Mouse (Mus musculus): Measurements from ENCODE around the gene Tmem141. TPM values are rescaled to one million over a fixed set of nuclear protein-coding genes. Genes with fewer than 3 reads are reported as not detected.

The Tmem141 gene
- polyA plus RNA-seq (2017; shearing (Covaris generic)) = 1 to 10 TPM in 1 of 2 experiments, not detected in 1; 1.8 TPM

- ATAC-seq = no peak
These were observed at the start of gene Tmem141 for GRCm38 (mm10) chr2:25621229-25622200. TSS of gene Tmem141 (minus strand) at chr2:25622005.

- peak; percentile 49 for ATAC-seq
These were observed 44.7 kb upstream of the Tmem141 start for GRCm38 (mm10) chr2:25666516-25666915.

DNA sequence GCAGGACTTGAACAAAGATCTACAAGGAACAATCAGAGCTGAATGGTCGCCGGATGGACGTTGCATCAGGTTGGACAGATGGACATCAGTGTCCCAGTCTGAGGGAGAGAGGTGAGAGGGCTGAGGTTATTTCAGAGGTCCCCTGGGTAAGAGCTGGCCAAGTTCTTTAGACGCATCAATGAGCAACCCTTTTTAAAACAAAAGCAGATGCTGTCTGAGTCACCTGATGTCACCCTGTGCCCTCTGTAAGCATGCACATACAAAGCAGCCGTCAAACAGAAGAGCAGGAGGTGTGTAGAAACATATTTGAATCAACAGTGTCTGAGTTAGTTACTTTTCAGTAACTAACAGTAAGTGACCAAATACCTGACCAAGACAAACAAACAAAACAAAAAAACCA is 42.3 kb upstream of the Tmem141 start:
- no peak for ATAC-seq

DNA sequence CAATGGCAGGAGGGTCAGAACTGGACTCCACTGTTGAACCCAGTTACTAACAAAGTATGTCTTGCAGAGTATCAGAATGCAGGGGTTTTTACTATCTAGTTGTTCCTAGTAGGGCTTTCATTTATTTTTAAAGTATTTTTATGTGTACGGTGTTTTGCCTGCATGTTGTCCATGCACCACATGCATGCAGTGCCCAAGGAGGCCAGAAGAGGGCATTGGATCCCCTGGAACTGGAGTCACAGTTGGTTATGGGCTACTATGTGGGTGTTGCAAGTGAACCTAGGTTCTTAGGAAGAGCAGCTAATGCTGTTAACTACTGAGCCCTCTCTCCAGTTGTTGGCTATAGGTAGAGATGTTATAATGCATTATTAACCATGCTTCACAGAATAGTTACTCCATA is 41.7 kb upstream of the Tmem141 start:
- ATAC-seq = peak; percentile 40

DNA sequence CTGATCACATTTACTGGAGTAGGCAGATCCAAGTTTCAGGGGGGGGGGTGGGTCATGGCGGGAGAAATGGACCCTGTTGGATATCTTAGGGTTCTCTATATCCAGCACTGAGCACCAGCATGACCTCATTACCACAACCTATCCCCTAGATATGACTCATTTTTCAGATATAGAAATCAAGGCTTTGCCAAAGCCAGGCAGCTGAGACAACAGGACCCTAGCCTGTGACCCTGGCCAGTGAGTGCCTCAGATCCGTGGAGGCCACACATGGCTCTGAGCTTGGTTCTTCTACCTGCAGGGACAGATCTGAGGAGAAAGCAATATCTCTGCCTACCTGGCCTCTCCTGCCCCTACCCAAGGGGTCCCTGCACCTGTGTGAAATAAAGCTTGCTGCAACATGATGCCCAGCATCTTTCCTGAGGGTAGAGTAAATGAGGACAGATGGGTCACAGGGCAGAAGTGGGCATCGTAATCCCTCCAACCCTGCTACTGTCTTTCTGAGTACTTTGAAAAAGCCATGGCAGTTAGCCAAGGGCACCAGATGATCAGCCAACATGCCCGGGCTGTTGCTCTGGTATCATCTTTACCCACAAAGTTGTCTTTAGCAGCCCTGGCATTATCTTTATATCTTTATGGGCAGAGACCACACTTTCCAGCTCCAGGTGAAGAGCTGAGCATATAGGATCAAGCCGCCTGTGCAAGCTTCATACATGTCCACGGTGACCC is 39.6 kb upstream of the Tmem141 start:
- no peak for ATAC-seq

DNA sequence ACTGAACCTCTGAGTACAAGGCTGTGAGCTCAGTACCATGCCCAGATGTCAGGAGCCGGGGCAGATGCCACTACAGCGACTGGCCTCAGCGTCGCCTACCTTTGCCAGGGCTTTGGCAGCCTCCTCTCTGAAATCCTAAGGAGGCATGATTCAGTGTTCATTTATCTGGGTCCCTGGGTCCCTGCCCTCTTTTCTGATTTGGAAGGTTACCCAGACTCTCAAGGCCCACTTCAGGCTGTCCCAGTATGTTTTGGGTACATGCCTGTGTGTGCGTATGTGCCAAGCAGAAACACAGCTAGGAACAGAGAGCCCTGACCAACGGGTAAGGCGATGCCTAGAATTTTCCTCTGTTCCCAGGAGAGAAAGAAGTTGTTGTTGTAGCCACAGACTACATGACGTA is 38.5 kb upstream of the Tmem141 start:
- ATAC-seq = no peak

DNA sequence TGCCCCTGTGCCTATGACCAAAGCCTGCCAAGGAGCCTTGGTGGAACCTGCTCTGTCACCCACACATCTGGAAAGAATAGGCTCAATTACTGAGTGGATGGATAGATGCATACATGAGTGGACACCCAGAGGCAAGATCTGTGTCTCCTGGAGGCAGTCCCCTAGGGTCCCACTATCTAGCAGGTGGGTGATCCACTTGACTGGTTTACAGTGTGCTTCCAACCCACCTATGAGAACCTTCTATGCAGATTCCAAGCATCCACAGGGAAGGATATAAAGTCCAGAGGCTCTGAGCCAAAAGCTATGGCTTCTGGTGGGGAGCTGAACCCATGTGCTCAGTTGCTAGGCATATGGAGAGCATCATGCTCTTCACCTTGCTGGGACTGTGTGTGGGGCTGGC is 35.8 kb upstream of the Tmem141 start, which contains the start of gene Lcn5:
TSS of gene Lcn5 (plus strand) at position 301 of the 400 bp plus-strand sequence.
- ATAC-seq = no peak

GRCm38 (mm10) chr2:25657246-25657645 is 35.4 kb upstream of the Tmem141 start:
- no peak for ATAC-seq

DNA sequence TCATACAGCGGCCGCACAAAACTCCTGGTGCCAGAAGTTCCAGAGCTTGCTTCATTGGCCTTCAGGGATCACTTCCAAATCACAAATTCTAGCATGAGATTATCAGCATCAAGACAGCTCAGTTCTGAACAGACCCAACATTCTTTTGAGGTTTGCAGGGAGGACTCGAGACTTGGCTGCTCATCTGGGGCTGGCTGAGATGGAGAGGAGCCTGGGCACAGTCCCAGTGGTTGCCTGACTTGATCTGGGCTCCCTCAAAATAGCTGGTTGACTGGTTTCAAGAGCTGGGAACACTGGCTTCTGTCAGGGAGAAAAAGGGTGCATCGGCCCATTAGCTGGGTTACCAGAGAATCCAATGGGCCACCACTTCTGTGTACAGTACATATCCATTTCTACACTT is 34.9 kb upstream of the Tmem141 start:
- no peak for ATAC-seq

DNA sequence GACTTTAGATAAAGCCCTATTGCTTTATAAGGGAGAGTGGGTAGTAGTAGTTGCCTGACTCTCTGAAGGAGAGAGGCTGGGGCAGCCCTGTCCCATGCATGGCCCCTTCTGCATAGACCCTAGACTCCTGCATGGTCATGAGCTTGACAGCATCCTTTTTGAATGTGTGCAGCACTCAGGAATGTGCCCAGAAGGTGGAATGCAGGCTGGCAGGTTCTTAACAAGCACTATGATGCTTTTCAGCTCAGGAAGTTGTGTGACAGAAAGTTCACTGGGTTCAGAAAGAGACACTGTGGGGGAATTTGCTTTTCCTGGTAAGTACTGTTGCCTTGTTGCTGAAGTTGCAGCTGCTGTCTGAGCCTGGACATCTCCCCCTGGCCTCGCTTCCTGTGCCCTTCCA is 32.7 kb upstream of the Tmem141 start:
- no peak for ATAC-seq

- ATAC-seq = no peak
These were observed 31.1 kb upstream of the Tmem141 start, which contains the start of gene Lcn8 for GRCm38 (mm10) chr2:25652902-25653301. TSS of gene Lcn8 (plus strand) at chr2:25653120.

DNA sequence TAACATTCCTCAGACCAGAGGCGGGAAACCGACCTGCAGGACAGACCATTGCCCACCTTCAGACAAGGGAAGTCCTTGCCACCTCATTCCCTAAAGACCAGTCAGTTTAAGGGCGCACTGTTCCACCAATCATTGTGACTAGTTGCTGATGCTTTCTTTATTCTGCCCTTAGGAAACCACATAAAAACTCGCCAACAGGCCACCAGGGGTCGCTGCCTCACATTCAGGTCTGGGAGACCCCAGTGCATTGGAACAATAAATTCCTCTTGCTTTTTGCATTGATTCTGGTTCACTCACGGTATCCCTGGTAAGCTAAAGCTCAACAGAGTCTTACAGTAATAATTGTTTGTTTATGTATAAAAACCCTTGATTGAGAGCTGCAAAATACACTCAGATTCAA is 18.1 kb upstream of the Tmem141 start:
- ATAC-seq = no peak

GRCm38 (mm10) chr2:25634046-25634445 is 12.2 kb upstream of the Tmem141 start:
- no peak for ATAC-seq

DNA sequence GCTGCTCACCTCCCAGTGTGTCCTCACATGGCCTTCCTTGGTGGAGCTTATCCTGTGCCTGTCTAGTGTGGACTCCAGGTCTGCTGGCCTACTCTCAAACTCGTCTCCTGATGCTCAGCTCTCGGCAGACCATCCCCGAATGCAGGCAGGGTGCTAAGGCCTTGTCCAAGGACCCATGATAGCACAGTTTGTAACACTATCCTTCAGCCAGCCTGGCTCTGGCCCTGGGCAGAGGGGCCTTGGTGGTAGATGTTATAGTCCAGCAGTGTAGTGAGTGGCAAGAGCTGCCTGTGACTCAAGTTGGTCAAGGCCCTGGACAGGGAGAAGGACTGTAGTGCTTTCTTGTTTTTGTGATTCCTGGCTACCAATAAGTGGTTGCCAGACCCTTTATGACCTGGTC is 11.8 kb upstream of the Tmem141 start:
- no peak for ATAC-seq

DNA sequence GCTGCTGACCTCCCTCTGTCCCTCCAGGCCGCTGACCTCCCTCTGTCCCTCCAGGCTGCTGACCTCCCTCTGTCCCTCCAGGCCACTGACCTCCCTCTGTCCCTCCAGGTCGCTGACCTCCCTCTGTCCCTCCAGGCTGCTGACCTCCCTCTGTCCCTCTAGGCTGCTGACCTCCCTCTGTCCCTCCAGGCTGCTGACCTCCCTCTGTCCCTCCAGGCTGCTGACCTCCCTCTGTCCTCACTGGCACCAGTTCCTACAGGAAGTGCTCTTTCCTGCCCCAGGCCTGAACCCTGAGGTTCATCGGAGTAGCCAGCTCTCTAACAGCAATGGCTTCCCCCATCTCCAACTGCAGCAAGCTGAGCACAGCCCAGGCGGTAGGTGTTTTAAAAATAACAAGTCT is 6.9 kb upstream of the Tmem141 start:
- ATAC-seq = no peak

- ATAC-seq = no peak
These were observed 6.0 kb upstream of the Tmem141 start, which contains the start of gene Fcna for GRCm38 (mm10) chr2:25627811-25628210. TSS of gene Fcna (minus strand) at chr2:25628030.

- ATAC-seq = no peak
These were observed 4.2 kb upstream of the Tmem141 start for GRCm38 (mm10) chr2:25625986-25626385.

- no peak for ATAC-seq
These were observed 965 bp downstream of the Tmem141 start for GRCm38 (mm10) chr2:25620852-25621228.

DNA sequence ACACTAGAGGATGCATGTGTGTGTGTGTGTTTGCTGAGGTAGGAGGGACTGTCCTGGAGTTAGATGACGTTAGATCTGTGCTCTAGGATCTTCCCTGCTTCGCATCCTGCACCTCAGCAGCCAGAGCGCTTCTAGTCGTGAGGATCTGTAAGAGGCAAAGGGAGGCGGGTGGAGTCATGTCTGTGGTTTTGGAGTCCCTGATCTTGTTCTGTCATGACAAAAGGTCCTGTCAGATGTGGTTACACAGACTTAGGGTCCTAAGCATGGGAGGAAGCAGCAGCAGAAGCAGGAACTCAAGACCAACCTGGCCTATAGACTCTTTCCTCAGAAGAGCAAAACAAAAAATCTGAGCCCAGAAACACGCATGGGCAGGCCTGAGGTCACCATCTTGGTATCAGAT is 1.4 kb downstream of the Tmem141 start:
- peak; percentile 75 for ATAC-seq

- no peak for ATAC-seq
These were observed 4.2 kb downstream of the Tmem141 start, which contains the start of gene Ccdc183 for GRCm38 (mm10) chr2:25617578-25617977. TSS of gene Ccdc183 (minus strand) at chr2:25617678.

DNA sequence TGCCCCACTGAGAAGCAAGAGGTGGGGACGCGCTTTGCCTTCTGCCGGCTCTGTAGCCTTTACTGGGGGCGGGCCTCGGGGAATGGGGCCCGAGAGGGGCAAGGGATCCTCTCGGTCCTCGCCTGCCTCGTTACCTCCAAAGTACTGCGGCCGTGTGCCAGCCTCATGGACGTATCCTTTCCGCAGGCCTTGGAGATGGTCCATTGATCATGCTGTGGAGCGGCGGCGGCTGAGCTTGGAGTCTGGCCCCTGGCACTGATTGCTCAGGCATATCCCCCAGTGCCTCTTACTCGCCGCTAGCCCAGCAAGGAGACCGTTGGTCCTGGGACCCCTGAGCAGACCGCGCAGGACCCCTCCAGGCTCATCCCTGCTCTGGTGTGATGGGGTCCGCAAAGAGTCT is 5.4 kb downstream of the Tmem141 start:
- ATAC-seq = no peak

GRCm38 (mm10) chr2:25608671-25609070 is 13.1 kb downstream of the Tmem141 start:
- peak; percentile 38 for ATAC-seq
